Comparison of ENCODE assay signal across 13 mouse cellular contexts in genomic region chr2:119596781-119597330, GRCm38 (mm10). TPM values are rescaled to one million over a fixed set of nuclear protein-coding genes. Genes with fewer than 3 reads are reported as not detected.
A peak's percentile ranks its signal among the peaks of the same experiment; 100 is the strongest.
DNase-seq lines count a peak whose midpoint lies in the region; ATAC-seq and TF ChIP-seq lines count a peak whose summit lies in the region.
"Had no signal": no experiment of that assay in that cellular context is flagged by ENCODE, and none has a peak within 500 bp of the region (broad histone marks: within the 10 kb centered on the region; RNA-seq: fewer than 3 reads in every experiment).

No protein-coding gene starts in this region.

- no peaks in the 10 kb centered on the region for H3K27me3 ChIP-seq in heart, postnatal 0 days (ENCODE audit: control insufficient read depth, insufficient read depth, low read length)
- H3K27me3 ChIP-seq: heart, embryonic 12.5 days; Patski had no signal

- intact Hi-C loops in heart, postnatal 25 days (cut with DNase I): loop anchor here (5.0 kb wide), 1 partner anchor 65 kb away; the partner anchor contains the start of gene Ndufaf1

- no peak overlapping the region; the same call in 1 of the 2 replicates for H3K27ac ChIP-seq in heart, postnatal 0 days (ENCODE audit: low read depth)

- WGBS in heart, postnatal 0 days: 63% methylated on average over 8 of the region's 8 CpGs

- peaks cover 32% of the 10 kb centered on the region for H3K4me1 ChIP-seq in heart, postnatal 0 days (ENCODE audit: control insufficient read depth, insufficient read depth)

- no peak for TF ChIP-seq EP300 in heart, postnatal 0 days (IDR thresholded peaks at IDR 0.05; ENCODE audit: low read depth)

- ATAC-seq in heart, postnatal 0 days (ENCODE audit: insufficient read depth, low read depth): no peak
- ATAC-seq: inflammation-experienced regulatory T-cells, adult 6 months; midbrain, embryonic 16.5 days; Patski had no signal

- peak overlapping the region; percentile 80; the same call in 1 of the 2 replicates for H3K4me2 ChIP-seq in heart, postnatal 0 days (ENCODE audit: low read depth, low read length)

- no peak overlapping the region for H3K9ac ChIP-seq in heart, postnatal 0 days (replicated peaks; ENCODE audit: low read depth, low read length)
- H3K9ac ChIP-seq: heart, embryonic 12.5 days; lung, embryonic 14.5 days had no signal

- peak; percentile 52 for DNase-seq in adrenal gland, adult 2 months
- DNase-seq in adrenal gland, adult 8-10 months: no peak
- no peak for DNase-seq in heart, postnatal 0 days (ENCODE audit: low spot score)
- DNase-seq in heart, postnatal 25 days (ENCODE audit: low spot score): no peak
- DNase-seq in right cerebral cortex, adult 18-20 months: peak; percentile 59
- no peak for DNase-seq in right cerebral cortex, postnatal 10 days (ENCODE audit: low spot score in 2 of 2)
- DNase-seq in right cerebral cortex, postnatal 36 days (ENCODE audit: low spot score in 2 of 2): peak; percentile 24 to 38
- DNase-seq in urinary bladder, postnatal 25 days (ENCODE audit: low spot score): no peak
- DNase-seq: lung, embryonic 14.5 days had no signal

- no peak for TF ChIP-seq CTCF in heart, postnatal 0 days (IDR thresholded peaks at IDR 0.05; ENCODE audit: low read depth)

- H3K9me3 ChIP-seq in heart, postnatal 0 days (replicated peaks; ENCODE audit: control insufficient read depth, low read length): no peaks in the 10 kb centered on the region
- H3K9me3 ChIP-seq: heart, embryonic 12.5 days had no signal

- peaks cover 52% of the 10 kb centered on the region for H3K36me3 ChIP-seq in heart, postnatal 0 days (replicated peaks; ENCODE audit: control insufficient read depth, insufficient read depth, low read length)

- H3K4me3 ChIP-seq in heart, postnatal 0 days (ENCODE audit: low read depth, low read length): no peak overlapping the region
- H3K4me3 ChIP-seq: heart, embryonic 12.5 days had no signal

RNA-seq across cellular contexts. Expression of gene Nusap1, which starts 21.2 kb away (rescaled TPM):
- total RNA-seq in adrenal gland, adult 2 months (2021): 1 to 10 TPM; 1.2 to 2.4 TPM
- 0.02 and 0.09 TPM in 2 replicates for polyA plus RNA-seq in adrenal gland, adult 2 months (2012; rRNA removed)
- total RNA-seq in adrenal gland, adult 8-10 months (2022): 1 to 10 TPM in 3 of 4 experiments, under 1 TPM in 1; 0.64 to 1.8 (median 1.4) TPM
- 25.0 and 26.8 TPM in 2 replicates for total RNA-seq in heart, postnatal 0 days (2014; rRNA removed; ENCODE audit: low replicate concordance)
- 13.5 and 14.2 TPM in 2 replicates for polyA plus RNA-seq in heart, postnatal 0 days (2015; fragmentation: Nextera tagmentation; extraction: Ambion mirVana)
- 1 to 10 TPM; 1.1 to 1.5 TPM for total RNA-seq in heart, postnatal 25 days (2021)

RNA-seq across cellular contexts. Expression of gene Oip5, which starts 21.4 kb away (rescaled TPM):
- total RNA-seq in adrenal gland, adult 2 months (2021): 1 to 10 TPM in 1 of 2 experiments, under 1 TPM in 1; 0.81 to 1.6 TPM
- polyA plus RNA-seq in adrenal gland, adult 2 months (2012; rRNA removed): 2.7 and 2.9 TPM in 2 replicates
- total RNA-seq in adrenal gland, adult 8-10 months (2022): 1 to 10 TPM in 3 of 4 experiments, under 1 TPM in 1; 0.65 to 1.8 (median 1.2) TPM
- 0.88 and 12.2 TPM in 2 replicates for total RNA-seq in heart, postnatal 0 days (2014; rRNA removed; ENCODE audit: low replicate concordance)
- 6.1 and 7.0 TPM in 2 replicates for polyA plus RNA-seq in heart, postnatal 0 days (2015; fragmentation: Nextera tagmentation; extraction: Ambion mirVana)
- total RNA-seq in heart, postnatal 25 days (2021): under 1 TPM in 1 of 2 experiments, not detected in 1; 0.34 TPM

RNA-seq across cellular contexts. Expression of gene Chp1, which starts 49.4 kb away (rescaled TPM):
- total RNA-seq in adrenal gland, adult 2 months (2021): 100 to 1,000 TPM; 295 to 331 TPM
- polyA plus RNA-seq in adrenal gland, adult 2 months (2012; rRNA removed): 109 and 125 TPM in 2 replicates
- total RNA-seq in adrenal gland, adult 8-10 months (2022): 100 to 1,000 TPM; 229 to 290 (median 261) TPM
- 81.1 and 82.3 TPM in 2 replicates for total RNA-seq in heart, postnatal 0 days (2014; rRNA removed; ENCODE audit: low replicate concordance)
- polyA plus RNA-seq in heart, postnatal 0 days (2015; fragmentation: Nextera tagmentation; extraction: Ambion mirVana): 51.1 and 53.3 TPM in 2 replicates
- 10 to 100 TPM; 88.0 to 92.5 TPM for total RNA-seq in heart, postnatal 25 days (2021)

RNA-seq across cellular contexts. Expression of gene Exd1, which starts 49.4 kb away (rescaled TPM):
- 1 to 10 TPM; 1.1 to 1.6 TPM for total RNA-seq in adrenal gland, adult 2 months (2021)
- 0.17 and 0.22 TPM in 2 replicates for polyA plus RNA-seq in adrenal gland, adult 2 months (2012; rRNA removed)
- 1 to 10 TPM in 3 of 4 experiments, under 1 TPM in 1; 0.99 to 2.1 (median 1.1) TPM for total RNA-seq in adrenal gland, adult 8-10 months (2022)
- not detected in 2 replicates for total RNA-seq in heart, postnatal 0 days (2014; rRNA removed; ENCODE audit: low replicate concordance)
- polyA plus RNA-seq in heart, postnatal 0 days (2015; fragmentation: Nextera tagmentation; extraction: Ambion mirVana): 0.03 and 0.18 TPM in 2 replicates
- under 1 TPM; 0.17 to 0.18 TPM for total RNA-seq in heart, postnatal 25 days (2021)

Comparison
In these comparisons a context has a peak if more than half of its experiments do, and no peak if none do; other contexts are left out.
1. DNase-seq: peak in adrenal gland, adult 2 months (single experiment), right cerebral cortex, adult 18-20 months (single experiment) and right cerebral cortex, postnatal 36 days (2 of 2); none in adrenal gland, adult 8-10 months (single experiment), heart, postnatal 0 days (single experiment), heart, postnatal 25 days (single experiment), right cerebral cortex, postnatal 10 days (0 of 2) and urinary bladder, postnatal 25 days (single experiment).